Mouse (Mus musculus) intestine, embryonic 14.5 days (tissue): ENCODE measurements around the gene Galns. TPM values are rescaled to one million over a fixed set of nuclear protein-coding genes. Genes with fewer than 3 reads are reported as not detected.
"Not testable (repeated sequence)": the region's sequence is repeated elsewhere in the genome, so short reads cannot be mapped to it uniquely, and the experiment has no call there.

ENCODE experiments used
- ATAC-seq: fragments of 200-750 bp; cut with Nextera tagmentation; replicated peaks from 2 replicates; pipeline ENCODE4 v1.8.0; 2017; ENCODE audit warnings: low read depth, moderate number of reproducible peaks, moderate TSS enrichment, moderate library complexity; ENCODE audit not compliant: low FRiP score, low TSS enrichment
- DNase-seq: peaks from one replicate; pipeline ENCODE4 v3.0.0-alpha.2; 2018; ENCODE audit warnings: low spot score
- H3K27ac ChIP-seq: fragments of 300-500 bp; sonication (generic); 2 replicates; pipeline ENCODE4 v1.5.1; 2014; ENCODE audit warnings: low read depth, mild to moderate bottlenecking, control low read depth
- H3K27me3 ChIP-seq: fragments of 300-500 bp; sonication (generic); replicated peaks from 2 replicates; pipeline ENCODE4 v1.6.1; 2014; ENCODE audit warnings: low read length, control low read depth; ENCODE audit not compliant: control insufficient read depth, insufficient read depth
- H3K36me3 ChIP-seq: fragments of 300-500 bp; sonication (generic); 2 replicates; pipeline ENCODE4 v1.6.1; 2014; ENCODE audit warnings: low read length, control low read depth; ENCODE audit not compliant: control insufficient read depth, insufficient read depth
- H3K4me1 ChIP-seq: fragments of 300-500 bp; sonication (generic); replicated peaks from 2 replicates; pipeline ENCODE4 v1.6.1; 2014; ENCODE audit warnings: low read length, control low read depth, mixed read lengths; ENCODE audit not compliant: control insufficient read depth, insufficient read depth
- H3K4me2 ChIP-seq: fragments of 300-500 bp; sonication (generic); 2 replicates; pipeline ENCODE4 v1.6.1; 2014; ENCODE audit warnings: low read length
- H3K4me3 ChIP-seq: fragments of 300-500 bp; sonication (generic); 2 replicates; pipeline ENCODE4 v1.5.1; 2014; ENCODE audit warnings: low read depth, low read length, control low read depth, mixed read lengths
- H3K9ac ChIP-seq: fragments of 300-500 bp; sonication (generic); 2 replicates; pipeline ENCODE4 v1.6.1; 2014; ENCODE audit warnings: mild to moderate bottlenecking, low read length
- H3K9me3 ChIP-seq: fragments of 300-500 bp; sonication (generic); 2 replicates; pipeline ENCODE4 v1.6.1; 2016; ENCODE audit warnings: low read length, control low read depth; ENCODE audit not compliant: control insufficient read depth
- WGBS: fragments of 180-500 bp; shearing (Covaris S2); extraction: QIAGEN DNeasy Blood & Tissue Kit; methylation state at CpG from one replicate; pipeline ENCODE4 v1.1.7; 2014; 5-methylcytosine and 5-hydroxymethylcytosine counted together
- polyA plus RNA-seq: library from polyadenylated mRNA; unstranded; fragments of >200 nt; fragmentation: Nextera tagmentation; extraction: Ambion mirVana; gene quantifications from 2 replicates; pipeline ENCODE4 v1.2.1, GENCODE M21; 2014

Galns gene
- polyA plus RNA-seq, 1 experiment from 2014 or later, result 12.2 TPM

DNA sequence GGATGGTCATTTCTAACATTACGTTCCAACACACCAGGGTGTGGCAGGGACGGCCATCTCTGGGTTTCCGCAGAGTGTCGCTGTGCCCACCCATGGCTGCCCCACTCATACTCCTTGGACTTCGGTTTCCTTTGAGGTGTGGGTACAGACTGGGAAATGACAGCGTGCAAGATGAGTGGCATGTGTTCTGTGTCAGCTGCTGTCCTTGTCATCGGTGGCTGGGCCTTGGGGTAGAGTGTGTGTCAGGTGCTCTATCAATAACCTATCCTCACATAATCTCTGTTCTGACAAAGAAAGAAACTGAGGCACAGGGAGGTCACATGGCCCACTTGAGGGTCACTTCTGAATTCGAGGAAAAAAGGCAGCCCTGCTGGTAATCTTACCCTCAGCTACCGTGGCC is 26.0 kb upstream of the Galns start:
- peaks cover 49% of the 10 kb centered on the region for H3K4me1 ChIP-seq
- no peaks in the 10 kb centered on the region for H3K9me3 ChIP-seq
- no peak overlapping the region for H3K9ac ChIP-seq
- 89% methylated on average over 9 of the region's 9 CpGs for WGBS
- H3K4me3 ChIP-seq, result no peak overlapping the region
- H3K36me3 ChIP-seq, result no peaks in the 10 kb centered on the region
- no peak overlapping the region for H3K4me2 ChIP-seq
- ATAC-seq, result no peak
- no peak for DNase-seq
- H3K27ac ChIP-seq, result no peak overlapping the region
- H3K27me3 ChIP-seq, result no peaks in the 10 kb centered on the region

DNA sequence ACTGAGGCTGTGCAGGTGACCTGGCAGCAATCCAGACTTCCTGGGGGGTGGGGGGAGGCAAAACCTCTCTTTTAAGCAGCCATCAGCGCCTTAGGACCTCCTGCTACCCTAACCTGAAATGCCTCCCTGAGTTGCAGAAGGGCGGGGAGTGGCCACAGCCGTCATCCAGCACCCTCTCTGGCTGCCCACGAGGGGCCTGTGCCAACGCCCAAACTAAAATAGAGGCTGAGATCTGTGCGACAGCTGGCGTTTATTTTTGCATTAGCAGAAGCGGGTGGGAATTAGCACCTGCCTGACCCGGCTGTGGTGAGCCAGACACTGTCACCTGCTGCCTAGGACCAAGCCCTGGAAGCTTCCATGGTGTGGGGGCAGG is 25.5 kb upstream of the Galns start:
- no peak overlapping the region for H3K9ac ChIP-seq
- ATAC-seq (no peak), DNase-seq (no peak)
- H3K4me1 ChIP-seq, result peaks cover 49% of the 10 kb centered on the region
- H3K4me3 ChIP-seq, result no peak overlapping the region
- WGBS, result 33% methylated on average over 9 of the region's 9 CpGs
- no peak overlapping the region for H3K27ac ChIP-seq
- no peak overlapping the region for H3K4me2 ChIP-seq
- H3K36me3 ChIP-seq, result no peaks in the 10 kb centered on the region
- H3K27me3 ChIP-seq, result no peaks in the 10 kb centered on the region
- H3K9me3 ChIP-seq, result no peaks in the 10 kb centered on the region

DNA sequence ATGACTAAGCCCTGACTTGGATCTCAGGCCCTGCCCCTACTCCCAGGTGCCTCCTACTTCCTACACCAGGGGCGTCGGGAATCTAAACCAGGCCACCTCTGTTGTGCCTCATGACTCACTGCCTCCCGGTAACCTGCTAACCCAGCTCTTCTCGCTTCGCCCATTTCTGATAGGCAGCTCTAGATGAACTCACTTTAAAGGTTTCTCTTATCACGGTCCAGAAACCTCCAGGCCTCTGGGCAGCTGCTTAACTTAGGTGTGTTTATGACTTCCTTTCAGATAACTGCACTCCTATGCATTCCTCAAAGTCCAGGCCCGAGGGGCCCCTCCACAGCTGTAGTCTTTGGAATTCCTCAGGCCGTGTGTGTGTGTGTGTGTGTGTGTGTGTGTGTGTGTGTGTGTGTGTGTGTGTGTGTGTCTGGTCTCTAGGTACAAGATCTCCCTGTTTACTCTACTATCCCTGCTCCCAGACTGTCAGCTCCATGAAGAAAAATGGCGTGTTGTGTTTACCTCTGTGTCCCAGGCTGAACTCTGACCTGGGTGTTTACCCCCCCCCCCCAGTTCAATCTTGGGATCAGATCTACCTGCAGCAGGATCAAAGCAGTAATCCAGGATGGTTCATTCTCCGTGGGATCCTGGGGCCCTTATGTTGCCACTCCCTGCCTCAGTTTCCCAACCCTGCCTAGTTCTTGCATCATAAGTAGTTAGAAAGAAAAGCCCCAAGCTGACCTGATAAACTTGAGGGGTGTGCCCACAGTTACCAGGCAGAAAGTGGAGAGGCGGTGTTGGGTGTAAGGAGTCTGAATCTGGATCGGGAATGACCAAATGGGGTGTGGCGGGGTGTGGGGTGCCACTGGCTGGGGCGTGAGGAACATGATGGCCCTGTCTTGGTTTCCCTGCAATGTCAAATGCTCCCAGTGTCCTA is 24.9 kb upstream of the Galns start:
- H3K4me1 ChIP-seq, result peaks cover 43% of the 10 kb centered on the region
- peak; percentile 90 for ATAC-seq

DNA sequence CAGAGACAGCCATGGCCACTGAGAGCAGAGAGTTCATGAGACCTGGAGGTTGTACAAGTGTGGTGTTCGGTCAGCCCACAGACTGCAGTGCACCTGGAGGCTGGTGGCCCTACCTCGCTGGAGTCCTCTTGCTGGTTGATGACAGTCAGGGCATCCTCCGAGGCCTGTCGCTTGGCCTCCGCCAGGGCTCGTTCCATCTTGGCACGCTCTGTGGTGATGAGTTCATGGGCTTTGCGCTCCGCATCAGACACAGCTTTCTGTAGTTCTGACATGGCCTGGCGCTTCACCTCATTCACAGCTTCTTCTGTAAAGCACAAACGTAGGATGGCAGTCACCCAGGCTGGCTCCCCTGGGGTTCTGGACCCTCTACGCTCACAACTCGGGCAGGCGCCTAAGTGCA is 21.9 kb upstream of the Galns start:
- H3K27me3 ChIP-seq, result 0 out of 2 replicates have a peak, but pooled peaks cover 5% of the 10 kb centered on the region
- no peaks in the 10 kb centered on the region for H3K9me3 ChIP-seq
- 94% methylated on average over 14 of the region's 14 CpGs for WGBS

More for the DNA sequence above, 24.9 kb upstream of the Galns start:
- Histone ChIP-seq H3K27me3 (no peaks in the 10 kb centered on the region), H3K4me2 (no peak overlapping the region), H3K36me3 (no peaks in the 10 kb centered on the region), H3K9me3 (no peaks in the 10 kb centered on the region), H3K4me3 (no peak overlapping the region), H3K27ac (peak overlapping the region; percentile 67; the same call in 1 of the 2 replicates), H3K9ac (no peak overlapping the region)
- peak; percentile 76 for DNase-seq
- 29% methylated on average over 14 of the region's 14 CpGs for WGBS

DNA sequence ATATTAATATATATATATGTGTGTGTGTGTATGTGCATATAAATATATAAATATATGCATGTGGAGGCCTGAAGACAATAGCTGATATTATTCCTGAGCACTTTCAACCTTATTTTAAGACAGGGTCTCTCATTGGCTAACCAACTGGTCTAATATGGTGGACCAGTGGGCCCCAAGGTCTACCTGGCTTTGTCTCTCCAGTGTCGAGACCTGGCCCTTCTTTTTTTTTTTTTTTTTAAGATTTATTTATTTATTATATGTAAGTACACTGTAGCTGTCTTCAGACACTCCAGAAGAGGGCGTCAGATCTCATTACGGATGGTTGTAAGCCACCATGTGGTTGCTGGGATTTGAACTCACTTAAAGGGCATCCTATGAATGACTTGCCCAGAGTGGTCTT is 20.9 kb upstream of the Galns start:
- H3K27ac ChIP-seq, H3K9me3 ChIP-seq, H3K4me3 ChIP-seq, H3K9ac ChIP-seq, H3K4me2 ChIP-seq, ATAC-seq, H3K36me3 ChIP-seq, DNase-seq, H3K27me3 ChIP-seq: not testable (repeated sequence)
- peaks cover 16% of the 10 kb centered on the region; the same call in 1 of the 2 replicates for H3K4me1 ChIP-seq
- 82% methylated on average over 3 of the region's 3 CpGs for WGBS

More for the DNA sequence above, 21.9 kb upstream of the Galns start:
- H3K4me2 ChIP-seq, result no peak overlapping the region
- peaks cover 17% of the 10 kb centered on the region; the same call in 1 of the 2 replicates for H3K4me1 ChIP-seq
- no peak overlapping the region for H3K9ac ChIP-seq
- H3K36me3 ChIP-seq, result no peaks in the 10 kb centered on the region
- ATAC-seq (no peak), DNase-seq (no peak)
- H3K27ac ChIP-seq, result no peak overlapping the region
- H3K4me3 ChIP-seq, result no peak overlapping the region

DNA sequence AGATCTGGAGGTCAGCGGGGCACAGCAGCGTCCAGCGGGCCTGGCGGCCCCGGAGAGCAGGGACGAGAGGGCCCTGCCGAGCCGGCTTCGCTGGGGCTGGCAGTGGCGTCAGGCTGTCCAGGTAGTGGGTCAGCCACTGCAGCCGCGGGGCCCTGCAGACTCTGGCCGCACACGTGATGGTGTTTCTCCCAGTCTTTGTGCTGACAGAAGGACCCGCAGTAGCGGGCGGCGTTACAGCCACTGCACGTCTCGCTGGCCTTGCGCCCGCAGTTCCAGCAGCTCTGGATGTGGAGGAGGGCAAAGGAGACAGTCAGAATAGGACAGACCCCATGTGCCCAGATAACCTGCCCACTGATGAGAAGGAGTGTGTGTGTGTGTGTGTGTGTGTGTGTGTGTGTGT is 19.4 kb upstream of the Galns start:
- H3K9ac ChIP-seq, result no peak overlapping the region
- H3K9me3 ChIP-seq, result no peaks in the 10 kb centered on the region
- 0 out of 2 replicates have a peak, but pooled peaks cover 5% of the 10 kb centered on the region for H3K27me3 ChIP-seq
- no peak overlapping the region for H3K4me3 ChIP-seq
- no peak overlapping the region for H3K27ac ChIP-seq
- ATAC-seq (no peak), DNase-seq (no peak)
- H3K4me1 ChIP-seq, result 0 out of 2 replicates have a peak, but pooled peaks cover 4% of the 10 kb centered on the region
- H3K36me3 ChIP-seq, result no peaks in the 10 kb centered on the region
- WGBS, result 58% methylated on average over 22 of the region's 22 CpGs
- peak overlapping the region; percentile 18 for H3K4me2 ChIP-seq

DNA sequence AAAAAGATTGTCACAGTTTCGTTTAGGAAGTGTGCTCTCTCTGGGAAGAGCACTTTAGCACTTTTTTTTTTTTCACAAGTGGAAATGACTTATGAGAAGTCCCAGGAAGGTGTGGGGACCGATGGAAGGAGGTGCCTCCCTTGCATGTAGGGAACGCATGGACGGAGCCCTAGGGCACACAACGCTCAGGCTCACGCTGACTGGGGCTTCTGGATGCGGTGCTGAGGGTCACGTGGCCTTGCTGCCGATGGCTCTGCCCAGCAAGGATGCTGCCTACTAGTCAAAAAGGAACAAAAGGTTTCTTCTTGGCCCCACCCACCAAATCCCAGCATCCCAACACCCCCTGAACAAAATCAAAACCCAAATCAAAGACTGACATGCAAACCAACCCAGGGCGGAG is 18.1 kb upstream of the Galns start:
- H3K9ac ChIP-seq, result no peak overlapping the region
- ATAC-seq (no peak), DNase-seq (no peak)
- H3K9me3 ChIP-seq, result no peaks in the 10 kb centered on the region
- 0 out of 2 replicates have a peak, but pooled peaks cover 5% of the 10 kb centered on the region for H3K27me3 ChIP-seq
- no peak overlapping the region for H3K4me2 ChIP-seq
- H3K27ac ChIP-seq, result no peak overlapping the region
- H3K4me1 ChIP-seq, result no peaks in the 10 kb centered on the region
- H3K4me3 ChIP-seq, result no peak overlapping the region
- 53% methylated on average over 10 of the region's 10 CpGs for WGBS
- no peaks in the 10 kb centered on the region for H3K36me3 ChIP-seq

DNA sequence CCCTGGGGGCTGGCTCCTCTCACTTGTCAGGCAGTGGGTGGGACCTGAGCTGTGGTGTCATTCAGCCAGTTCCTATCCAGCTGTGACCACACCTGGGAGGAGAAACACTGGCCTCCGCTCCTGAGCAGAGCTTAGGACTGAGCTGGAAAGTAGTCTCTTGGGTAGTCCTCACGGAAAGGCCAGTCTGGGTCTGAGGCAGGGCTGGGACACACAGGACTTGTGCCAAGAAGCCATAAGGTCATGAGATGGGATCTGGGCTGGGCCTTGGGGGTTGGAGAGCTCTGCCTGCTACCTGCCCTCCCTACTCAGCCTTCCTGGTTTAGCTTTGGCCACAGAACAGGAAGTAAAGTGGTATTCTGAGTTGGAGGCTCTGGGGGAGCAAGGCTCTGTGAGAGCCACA is 15.6 kb upstream of the Galns start:
- Histone ChIP-seq H3K4me3 (no peak overlapping the region), H3K4me2 (no peak overlapping the region), H3K9me3 (no peaks in the 10 kb centered on the region), H3K27me3 (0 out of 2 replicates have a peak, but pooled peaks cover 5% of the 10 kb centered on the region), H3K9ac (no peak overlapping the region), H3K27ac (no peak overlapping the region), H3K36me3 (no peaks in the 10 kb centered on the region), H3K4me1 (no peaks in the 10 kb centered on the region)
- no peak for DNase-seq
- 91% methylated on average over 2 of the region's 2 CpGs for WGBS
- no peak for ATAC-seq
